Mouse (Mus musculus) liver, adult 2 months (tissue): Measurements from ENCODE around the gene Gpr65. TPM values are rescaled to one million over a fixed set of nuclear protein-coding genes. Genes with fewer than 3 reads are reported as not detected.
A peak's percentile ranks its signal among the peaks of the same experiment; 100 is the strongest.

Experiments
- DNase-seq: peaks from one replicate; pipeline ENCODE4 v3.0.0-alpha.2; 2011; ENCODE audit warnings: low read depth, low spot score; ENCODE audit errors: extremely low read depth
- H3K27ac ChIP-seq: fragments of 200-500 bp; replicated peaks from 2 replicates; pipeline ENCODE4 v1.5.1; 2012; ENCODE audit warnings: low read depth, mild to moderate bottlenecking, control low read depth, inconsistent platforms, low read length; ENCODE audit not compliant: insufficient read depth
- H3K27me3 ChIP-seq: fragments of 200-500 bp; 2 replicates; pipeline ENCODE4 v1.6.1; 2012; ENCODE audit warnings: mild to moderate bottlenecking, moderate library complexity, low read length, inconsistent platforms; ENCODE audit not compliant: control insufficient read depth, insufficient read depth
- H3K36me3 ChIP-seq: fragments of 200-500 bp; 2 replicates; pipeline ENCODE4 v1.6.1; 2012; ENCODE audit warnings: low read length, inconsistent platforms; ENCODE audit not compliant: control insufficient read depth, insufficient read depth
- H3K4me1 ChIP-seq: fragments of 200-500 bp; 2 replicates; pipeline ENCODE4 v1.6.1; 2011; ENCODE audit warnings: low read length; ENCODE audit not compliant: control insufficient read depth, insufficient read depth
- H3K4me3 ChIP-seq: fragments of 200-500 bp; 2 replicates; pipeline ENCODE4 v1.5.1; 2011; ENCODE audit warnings: low read depth, mild to moderate bottlenecking, control low read depth, low read length, moderate library complexity; ENCODE audit not compliant: insufficient read depth
- H3K79me2 ChIP-seq: fragments of 200-500 bp; 2 replicates; pipeline ENCODE4 v1.6.1; 2012; ENCODE audit warnings: inconsistent platforms, mild to moderate bottlenecking, low read length, moderate library complexity; ENCODE audit not compliant: control insufficient read depth, insufficient read depth
- H3K9ac ChIP-seq: fragments of 200-500 bp; 2 replicates; pipeline ENCODE4 v1.6.1; 2012; ENCODE audit warnings: low read depth, mild to moderate bottlenecking, control low read depth, inconsistent platforms, low read length
- CTCF ChIP-seq: fragments of 200-500 bp; IDR thresholded peaks from 2 replicates; pipeline ENCODE4 v1.5.1; 2011; ENCODE audit warnings: low read depth, low read length, control low read depth
- POLR2A ChIP-seq: fragments of 200-500 bp; IDR thresholded peaks from 2 replicates; pipeline ENCODE4 v1.6.1; 2011; ENCODE audit warnings: low read length, control low read depth; ENCODE audit not compliant: insufficient read depth; ENCODE audit errors: extremely low read depth
- WGBS: fragments of 180-500 bp; shearing (Covaris S2); methylation state at CpG from one replicate; pipeline ENCODE4 v1.1.7; 2018; 5-methylcytosine and 5-hydroxymethylcytosine counted together
- polyA plus RNA-seq: library from polyadenylated mRNA; depleted of rRNA; stranded (reverse); fragments of >200 nt; gene quantifications from 2 replicates; pipeline ENCODE4 v1.2.3, GENCODE M21; 2012
- total RNA-seq: library from RNA; depleted of rRNA; stranded (reverse); fragments of >200 nt; gene quantifications from 2 replicates; pipeline ENCODE4 v1.2.3, GENCODE M21; 2014

Gene Gpr65
- total and polyA plus RNA-seq, 2 experiments: 1.0 to 1.8 TPM

GRCm38 (mm10) chr12:98246835-98247234 is 21.6 kb upstream of the Gpr65 start:
- WGBS: 79% methylated on average over 4 of the region's 4 CpGs
- no peak for DNase-seq
- Histone ChIP-seq H3K27ac (no peak overlapping the region), H3K4me3 (no peak overlapping the region), H3K4me1 (no peaks in the 10 kb centered on the region), H3K79me2 (no peaks in the 10 kb centered on the region), H3K27me3 (no peaks in the 10 kb centered on the region), H3K9ac (no peak overlapping the region), H3K36me3 (peaks cover 15% of the 10 kb centered on the region)
- no peak for TF ChIP-seq POLR2A
- no peak for TF ChIP-seq CTCF

- Histone ChIP-seq H3K27ac (no peak overlapping the region), H3K36me3 (peaks cover 12% of the 10 kb centered on the region; the same call in 1 of the 2 replicates), H3K27me3 (no peaks in the 10 kb centered on the region), H3K79me2 (no peaks in the 10 kb centered on the region), H3K9ac (no peak overlapping the region), H3K4me3 (no peak overlapping the region), H3K4me1 (no peaks in the 10 kb centered on the region)
- no peak for TF ChIP-seq POLR2A
- no peak for TF ChIP-seq CTCF
- 80% methylated on average over 3 of the region's 3 CpGs for WGBS
- no peak for DNase-seq
Measured at GRCm38 (mm10) chr12:98249671-98250070, 18.8 kb upstream of the Gpr65 start.

GRCm38 (mm10) chr12:98250327-98250726 is 18.1 kb upstream of the Gpr65 start:
- Histone ChIP-seq H3K27ac (no peak overlapping the region), H3K27me3 (no peaks in the 10 kb centered on the region), H3K4me1 (no peaks in the 10 kb centered on the region), H3K79me2 (no peaks in the 10 kb centered on the region), H3K4me3 (no peak overlapping the region), H3K9ac (no peak overlapping the region), H3K36me3 (peaks cover 12% of the 10 kb centered on the region; the same call in 1 of the 2 replicates)
- TF ChIP-seq CTCF (no peak), POLR2A (no peak)
- WGBS: 97% methylated on average over 8 of the region's 8 CpGs
- no peak for DNase-seq

- Histone ChIP-seq H3K9ac (no peak overlapping the region), H3K27ac (no peak overlapping the region), H3K79me2 (no peaks in the 10 kb centered on the region), H3K4me1 (no peaks in the 10 kb centered on the region), H3K4me3 (no peak overlapping the region), H3K36me3 (peaks cover 11% of the 10 kb centered on the region; the same call in 1 of the 2 replicates), H3K27me3 (no peaks in the 10 kb centered on the region)
- no peak for DNase-seq
- TF ChIP-seq POLR2A: no peak
- no peak for TF ChIP-seq CTCF
- WGBS: 91% methylated on average over 2 of the region's 2 CpGs
Measured at GRCm38 (mm10) chr12:98252417-98252816, 16.0 kb upstream of the Gpr65 start.

- H3K9ac ChIP-seq: no peak overlapping the region
- H3K27me3 ChIP-seq: no peaks in the 10 kb centered on the region
- DNase-seq: no peak
- H3K79me2 ChIP-seq: no peaks in the 10 kb centered on the region
- H3K27ac ChIP-seq: no peak overlapping the region
- H3K36me3 ChIP-seq: peaks cover 7% of the 10 kb centered on the region; the same call in 1 of the 2 replicates
- peaks cover 2% of the 10 kb centered on the region; the same call in 1 of the 2 replicates for H3K4me1 ChIP-seq
- H3K4me3 ChIP-seq: no peak overlapping the region
- TF ChIP-seq POLR2A (no peak), CTCF (no peak)
- 89% methylated on average over 13 of the region's 13 CpGs for WGBS
Measured at GRCm38 (mm10) chr12:98255373-98255995, 13.0 kb upstream of the Gpr65 start.

- Histone ChIP-seq H3K79me2 (no peaks in the 10 kb centered on the region), H3K4me3 (peak overlapping the region; percentile 97), H3K9ac (peak overlapping the region; percentile 98), H3K27ac (peak overlapping the region; percentile 77; the same call in 1 of the 2 replicates), H3K4me1 (peaks cover 2% of the 10 kb centered on the region; the same call in 1 of the 2 replicates), H3K27me3 (no peaks in the 10 kb centered on the region), H3K36me3 (peaks cover 4% of the 10 kb centered on the region; the same call in 1 of the 2 replicates)
- under 1% methylated on average over 8 of the region's 8 CpGs for WGBS
- peak; percentile 33 for DNase-seq
- TF ChIP-seq POLR2A: no peak
- TF ChIP-seq CTCF: no peak
Measured at GRCm38 (mm10) chr12:98258371-98258844, 10.0 kb upstream of the Gpr65 start.
